Mouse (Mus musculus) kidney, adult 2 months (tissue): Measurements from ENCODE around the gene Vtcn1.

Experiments
- CTCF ChIP-seq: fragments of 200-500 bp; conservative IDR thresholded peaks from 2 replicates; pipeline ENCODE4 v1.5.1; 2011; ENCODE audit warnings: low read depth, mild to moderate bottlenecking, control low read depth, low read length, moderate library complexity, mixed read lengths; ENCODE audit not compliant: insufficient read depth, insufficient read length
- POLR2A ChIP-seq: fragments of 200-500 bp; IDR thresholded peaks from one replicate; pipeline ENCODE4 v1.6.1; 2011; ENCODE audit warnings: low read depth, low read length, control low read depth

GRCm38 (mm10) chr3:100908594-100908993 is 83.3 kb downstream of the Vtcn1 start:
- no peak for TF ChIP-seq CTCF
- no peak for TF ChIP-seq POLR2A
